Mouse (Mus musculus): Measurements from ENCODE around the gene Tmco4. TPM values are rescaled to one million over a fixed set of nuclear protein-coding genes. Genes with fewer than 3 reads are reported as not detected.

Tmco4 gene
- 1.8 and 3.3 TPM in 2 replicates for polyA plus RNA-seq (2021; fragmentation: Nextera tagmentation)
- long read RNA-seq, experiment 1, partial matches to known transcripts: 1 of 8 reads
- long read RNA-seq, experiment 1, other reads (novel, unspliced or antisense): 3 of 8 reads
- long read RNA-seq, experiment 2, partial matches to known transcripts: 3 of 4 reads
- long read RNA-seq, experiment 2, other reads (novel, unspliced or antisense): 1 of 4 reads

DNA sequence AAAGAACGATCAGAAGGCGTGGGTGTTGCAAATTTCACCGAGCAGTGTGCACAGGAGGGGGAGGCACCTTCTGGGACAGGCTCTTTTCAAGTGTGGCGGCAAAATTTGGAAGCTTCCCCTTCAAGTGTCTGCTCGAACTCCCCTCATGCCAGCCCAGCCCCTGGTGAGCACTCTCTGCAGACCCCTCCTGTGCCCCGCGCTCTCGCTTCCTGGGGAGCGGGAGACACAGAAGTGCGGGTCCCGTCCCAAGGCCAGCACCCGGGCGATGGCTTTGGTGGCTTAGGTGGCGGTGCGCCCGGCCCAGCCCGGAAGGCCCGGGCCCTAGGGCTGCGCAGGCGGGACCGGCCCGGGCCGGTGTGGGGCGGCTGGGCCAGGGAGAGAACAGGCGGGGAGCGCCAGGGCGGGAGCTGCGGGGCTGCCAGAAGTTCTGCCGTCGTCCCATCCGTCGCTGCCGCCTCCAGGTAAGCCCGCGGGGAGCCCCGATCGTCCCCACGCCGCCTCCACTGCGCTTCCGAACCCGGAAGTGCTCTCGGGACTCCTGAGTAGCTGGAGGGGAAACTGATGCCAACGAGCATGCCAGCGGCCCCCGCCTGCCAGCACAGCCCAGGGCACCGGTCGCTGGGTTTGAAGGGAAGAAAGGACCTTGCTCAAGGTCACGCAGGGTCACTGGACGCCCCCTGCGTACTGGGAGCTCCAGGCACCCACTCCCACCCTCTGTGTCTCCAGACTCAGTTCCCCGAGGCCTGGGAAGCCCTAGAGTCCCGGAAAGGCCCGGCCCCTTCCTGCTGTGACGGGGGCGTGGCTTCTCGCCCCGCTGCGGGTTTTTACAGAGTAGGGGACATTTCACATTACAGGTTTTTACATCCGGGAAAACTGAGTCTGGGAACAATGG is at the start of gene Tmco4:
Gene Tmco4, plus strand, starts transcription at position 62 of the 892 bp plus-strand sequence.

DNA sequence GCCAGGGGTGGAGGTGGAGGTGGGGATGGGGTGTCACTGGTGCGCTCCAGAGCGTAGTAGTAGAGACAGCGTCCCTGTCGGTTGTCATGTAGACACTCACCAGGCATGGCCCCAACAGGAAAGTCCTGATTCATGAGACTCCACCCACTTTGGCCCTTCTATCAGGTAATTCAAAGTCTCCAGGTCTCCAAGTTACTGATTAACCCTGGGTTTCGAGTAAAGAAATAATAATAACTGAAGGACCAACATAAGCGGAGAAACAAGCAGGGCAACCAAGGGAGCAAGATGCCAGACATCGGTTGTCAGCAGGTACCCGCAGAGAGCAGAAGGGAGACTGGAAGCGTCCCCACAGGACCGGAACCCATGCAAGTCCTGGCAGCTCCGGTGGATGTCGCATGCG is 5.8 kb upstream of the Tmco4 start, which contains the start of gene Rnf186:
Gene Rnf186, plus strand, starts transcription at position 247 of the 400 bp plus-strand sequence.

DNA sequence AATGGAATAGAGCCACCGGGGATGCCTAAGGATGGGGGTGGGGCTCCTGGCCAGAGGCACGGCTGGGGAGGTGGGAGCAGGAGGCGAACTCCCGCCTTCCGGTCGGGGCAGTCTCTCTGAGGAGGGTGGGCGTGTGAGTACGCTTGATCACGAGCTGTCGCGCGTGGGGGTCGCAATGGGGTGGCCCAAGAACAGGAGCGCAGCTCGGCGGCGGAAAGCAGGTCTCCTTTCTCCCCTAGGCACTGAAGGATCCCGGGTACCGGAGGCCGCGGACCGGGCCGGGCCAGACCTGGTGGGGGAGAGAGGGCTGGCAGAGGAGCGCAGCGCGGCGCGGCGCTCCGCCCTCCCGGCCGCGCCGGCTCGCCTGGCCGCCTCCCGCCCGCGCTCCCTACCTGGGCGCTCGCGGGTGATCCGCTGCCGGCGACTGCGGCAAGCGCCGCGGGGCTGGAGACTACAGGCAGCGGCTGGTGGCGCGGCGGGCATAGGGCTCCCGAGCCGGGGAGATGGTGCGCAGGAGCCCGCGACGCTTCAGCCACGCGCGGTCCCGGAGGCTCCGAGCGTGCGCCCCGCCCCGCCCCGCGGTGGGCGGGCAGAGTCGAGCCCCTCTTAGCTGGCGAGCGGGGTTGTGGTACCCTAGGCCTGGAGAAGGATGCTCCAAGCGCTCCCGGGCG is 102.5 kb downstream of the Tmco4 start, which contains the start of gene Htr6:
Gene Htr6, minus strand, starts transcription at position 530 of the 671 bp plus-strand sequence.

DNA sequence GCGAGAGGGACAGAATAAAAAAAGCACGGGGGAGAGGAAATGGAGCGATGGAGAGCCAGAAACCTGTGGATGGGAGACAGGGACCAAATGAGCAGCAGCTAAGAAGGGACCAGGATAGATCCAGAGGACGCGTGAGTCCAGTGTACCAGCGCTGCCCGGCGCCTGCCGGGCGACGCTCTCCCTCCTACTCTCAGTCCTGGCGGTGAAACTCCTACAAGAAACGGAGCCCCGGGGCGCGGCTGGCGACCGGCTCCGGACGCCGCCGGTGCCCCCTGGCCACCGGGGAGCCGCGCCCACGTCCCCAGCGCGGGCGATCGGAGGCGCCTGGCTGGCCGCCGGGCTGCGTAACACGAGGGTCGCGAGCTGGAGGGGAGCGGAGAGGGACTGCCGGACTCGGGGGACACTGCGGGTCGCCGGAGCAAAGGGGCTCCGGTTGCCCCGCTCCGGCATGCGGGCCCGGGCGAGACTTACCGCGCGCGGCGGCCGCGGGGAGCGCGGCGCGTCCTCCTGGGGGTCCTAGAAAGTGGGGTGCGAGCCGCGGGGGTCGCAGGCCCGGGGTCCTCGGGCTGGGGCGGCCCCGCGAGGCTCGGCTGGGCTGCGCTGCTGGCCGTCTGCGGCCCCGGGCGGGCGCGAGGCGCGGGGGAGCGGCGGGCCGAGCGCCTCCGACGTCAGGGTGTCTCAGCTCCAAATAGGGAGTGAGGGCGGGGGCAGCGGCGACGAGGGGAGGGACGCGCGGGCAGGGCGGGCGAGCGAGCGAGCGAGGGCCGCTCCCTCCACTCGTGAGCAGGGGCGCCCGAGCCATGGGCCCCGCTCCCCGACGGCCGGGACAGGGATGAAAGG is 119.9 kb downstream of the Tmco4 start, which contains the start of gene Nbl1:
Gene Nbl1, minus strand, starts transcription at position 638 of the 840 bp plus-strand sequence.

Other genes with a start within 250 kb of the Tmco4 start
- gene Pla2g2c, start 248.1 kb upstream of the Tmco4 start, polyA plus RNA-seq (2021; fragmentation: Nextera tagmentation): 0.25 and 0.65 TPM in 2 replicates
- 0.65 and 0.89 TPM in 2 replicates for gene Ubxn10, start 235.7 kb upstream of the Tmco4 start, polyA plus RNA-seq (2021; fragmentation: Nextera tagmentation)
- not detected in 2 replicates for gene Pla2g2f, start 215.3 kb upstream of the Tmco4 start, polyA plus RNA-seq (2021; fragmentation: Nextera tagmentation)
- gene Pla2g2d, start 197.2 kb upstream of the Tmco4 start, polyA plus RNA-seq (2021; fragmentation: Nextera tagmentation): 0.38 and 0.53 TPM in 2 replicates
- gene Pla2g5, start 109.4 kb upstream of the Tmco4 start, polyA plus RNA-seq (2021; fragmentation: Nextera tagmentation): 0.53 and 2.5 TPM in 2 replicates
- gene Gm13030, start 98.9 kb upstream of the Tmco4 start, polyA plus RNA-seq (2021; fragmentation: Nextera tagmentation): not detected in 2 replicates
- not detected in 2 replicates for gene Pla2g2e, start 94.9 kb upstream of the Tmco4 start, polyA plus RNA-seq (2021; fragmentation: Nextera tagmentation)
- 1.4 and 9.0 TPM in 2 replicates for gene Otud3, start 58.9 kb upstream of the Tmco4 start, polyA plus RNA-seq (2021; fragmentation: Nextera tagmentation)
- not detected in 2 replicates for gene Rnf186, start 5.8 kb upstream of the Tmco4 start, polyA plus RNA-seq (2021; fragmentation: Nextera tagmentation)
- 2.1 and 3.7 TPM in 2 replicates for gene Htr6, start 102.7 kb downstream of the Tmco4 start, polyA plus RNA-seq (2021; fragmentation: Nextera tagmentation)
- 25.4 and 111 TPM in 2 replicates for gene Nbl1, start 120.1 kb downstream of the Tmco4 start, polyA plus RNA-seq (2021; fragmentation: Nextera tagmentation)
- 599 and 747 TPM in 2 replicates for gene Minos1, start 158.2 kb downstream of the Tmco4 start, polyA plus RNA-seq (2021; fragmentation: Nextera tagmentation)
- gene Capzb, start 220.0 kb downstream of the Tmco4 start, polyA plus RNA-seq (2021; fragmentation: Nextera tagmentation): 325 and 348 TPM in 2 replicates

Measured in left cerebral cortex, adult 6 months (tissue).